Mouse (Mus musculus) hindbrain, embryonic 14.5 days (tissue): ENCODE data around the gene Iqcn. TPM values are rescaled to one million over a fixed set of nuclear protein-coding genes. Genes with fewer than 3 reads are reported as not detected.
A peak's percentile ranks its signal among the peaks of the same experiment; 100 is the strongest.

ENCODE experiments used
- ATAC-seq: fragments of 200-750 bp; cut with Nextera tagmentation; 2 replicates; pipeline ENCODE4 v1.8.0; 2017; ENCODE audit warnings: moderate number of reproducible peaks, mild to moderate bottlenecking, moderate TSS enrichment, moderate library complexity; ENCODE audit not compliant: low FRiP score
- DNase-seq: peaks from one replicate; pipeline ENCODE4 v3.0.0-alpha.2; 2015; ENCODE audit warnings: low spot score
- H3K27ac ChIP-seq: fragments of 300-500 bp; sonication (generic); 2 replicates; pipeline ENCODE4 v1.5.1; 2014; ENCODE audit warnings: mild to moderate bottlenecking, moderate library complexity
- H3K27me3 ChIP-seq: fragments of 300-500 bp; sonication (generic); 2 replicates; pipeline ENCODE4 v1.6.1; 2014; ENCODE audit warnings: mild to moderate bottlenecking, low read length, mixed read lengths; ENCODE audit not compliant: control insufficient read depth, insufficient read depth
- H3K36me3 ChIP-seq: fragments of 300-500 bp; sonication (generic); replicated peaks from 2 replicates; pipeline ENCODE4 v1.6.1; 2014; ENCODE audit not compliant: control insufficient read depth, insufficient read depth
- H3K4me1 ChIP-seq: fragments of 300-500 bp; sonication (generic); replicated peaks from 2 replicates; pipeline ENCODE4 v1.6.1; 2014; ENCODE audit warnings: antibody characterized with exemption, low read length, mixed read lengths; ENCODE audit not compliant: control insufficient read depth, insufficient read depth
- H3K4me2 ChIP-seq: fragments of 300-500 bp; sonication (generic); replicated peaks from 2 replicates; pipeline ENCODE4 v1.6.1; 2014; ENCODE audit warnings: mild to moderate bottlenecking, moderate library complexity
- H3K4me3 ChIP-seq: fragments of 300-500 bp; sonication (generic); replicated peaks from 2 replicates; pipeline ENCODE4 v1.5.1; 2014; ENCODE audit warnings: mild to moderate bottlenecking, low read length
- H3K9ac ChIP-seq: fragments of 300-500 bp; sonication (generic); 2 replicates; pipeline ENCODE4 v1.6.1; 2014
- H3K9me3 ChIP-seq: fragments of 300-500 bp; sonication (generic); 2 replicates; pipeline ENCODE4 v1.6.1; 2016; ENCODE audit warnings: low read length; ENCODE audit not compliant: control insufficient read depth
- WGBS: fragments of 180-500 bp; shearing (Covaris S2); extraction: QIAGEN DNeasy Blood & Tissue Kit; methylation state at CpG from one replicate; pipeline ENCODE4 v1.1.7; 2014; 5-methylcytosine and 5-hydroxymethylcytosine counted together
- polyA plus RNA-seq: library from polyadenylated mRNA; unstranded; fragments of >200 nt; fragmentation: Nextera tagmentation; extraction: Ambion mirVana; gene quantifications from 2 replicates; pipeline ENCODE4 v1.2.1, GENCODE M21; 2014

The Iqcn gene
- polyA plus RNA-seq, 1 experiment from 2014 or later, result 0.15 TPM

DNA sequence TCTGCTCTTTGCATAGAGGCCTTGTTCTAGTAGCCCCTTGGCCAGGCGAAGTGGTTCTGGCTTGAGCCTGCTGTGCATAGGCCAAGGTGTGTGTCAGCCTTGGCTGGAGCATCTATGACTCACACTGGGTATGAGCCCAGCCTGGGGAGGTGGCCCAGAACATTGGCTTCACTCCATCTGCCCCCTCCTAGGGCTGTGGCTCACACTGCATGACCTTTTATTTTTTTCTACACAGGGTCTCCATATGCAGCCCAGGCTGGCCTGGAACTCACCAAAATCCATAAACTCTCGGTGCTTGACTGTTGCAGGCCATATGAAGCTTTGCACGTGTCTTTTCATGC is 445 bp upstream of the Iqcn start:
- peaks cover 28% of the 10 kb centered on the region for H3K4me1 ChIP-seq
- WGBS, result 84% methylated on average over 3 of the region's 3 CpGs
- H3K27me3 ChIP-seq, result no peaks in the 10 kb centered on the region
- H3K9me3 ChIP-seq, result no peaks in the 10 kb centered on the region
- ATAC-seq (no peak), DNase-seq (no peak)
- H3K9ac ChIP-seq, result no peak overlapping the region
- peaks cover 9% of the 10 kb centered on the region for H3K36me3 ChIP-seq
- H3K4me2 ChIP-seq, result peak overlapping the region; percentile 86; the same call in 1 of the 2 replicates
- no peak overlapping the region for H3K27ac ChIP-seq
- H3K4me3 ChIP-seq, result no peak overlapping the region

DNA sequence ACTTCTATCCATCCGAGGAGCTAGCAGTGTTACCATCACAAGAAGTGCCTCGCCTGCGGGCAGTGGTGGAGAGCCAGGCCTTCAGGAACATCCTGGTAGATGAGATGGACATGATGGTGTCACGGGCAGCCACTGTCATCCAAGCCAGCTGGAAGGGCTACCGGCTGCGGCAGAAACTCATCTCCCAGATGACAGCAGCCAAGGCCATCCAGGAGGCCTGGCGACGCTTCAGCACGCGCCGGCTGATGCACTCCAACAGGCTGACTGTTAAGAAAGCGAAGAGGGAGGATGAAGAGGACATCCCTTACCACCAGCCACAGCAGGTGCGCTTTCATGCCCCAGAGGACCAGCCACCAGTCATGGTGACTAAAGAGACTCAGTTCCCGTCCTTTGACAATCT is 5.0 kb downstream of the Iqcn start:
- Histone ChIP-seq H3K36me3 (peaks cover 2% of the 10 kb centered on the region; the same call in 1 of the 2 replicates), H3K9ac (no peak overlapping the region), H3K27me3 (no peaks in the 10 kb centered on the region), H3K4me1 (no peaks in the 10 kb centered on the region), H3K27ac (no peak overlapping the region), H3K4me3 (no peak overlapping the region), H3K4me2 (no peak overlapping the region), H3K9me3 (no peaks in the 10 kb centered on the region)
- 90% methylated on average over 14 of the region's 14 CpGs for WGBS
- DNase-seq, result no peak
- ATAC-seq, result no peak

DNA sequence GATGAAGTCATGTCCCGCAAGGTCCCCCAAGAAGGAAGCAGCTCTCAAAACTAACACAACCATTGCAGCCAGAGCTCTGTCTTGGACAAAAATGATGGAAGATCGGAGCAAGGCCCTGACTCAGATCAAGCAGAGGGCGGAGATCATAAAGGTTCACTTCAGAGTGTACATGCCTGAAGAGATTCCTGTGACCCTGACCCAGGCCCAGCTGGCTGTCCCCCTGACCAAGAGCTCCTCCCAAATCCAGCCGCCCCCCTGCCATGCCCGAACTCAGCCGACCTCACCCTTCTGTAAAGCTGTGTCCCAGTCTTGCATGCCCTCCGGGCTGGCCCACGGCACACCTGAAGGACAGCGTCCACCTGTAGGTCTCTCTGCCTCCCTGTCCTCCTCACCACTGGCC is 6.5 kb downstream of the Iqcn start:
- no peaks in the 10 kb centered on the region for H3K4me1 ChIP-seq
- H3K9ac ChIP-seq, result no peak overlapping the region
- 90% methylated on average over 9 of the region's 9 CpGs for whole genome bisulfite sequencing
- no peaks in the 10 kb centered on the region for H3K27me3 ChIP-seq
- H3K4me3 ChIP-seq, result no peak overlapping the region
- no peaks in the 10 kb centered on the region for H3K36me3 ChIP-seq
- no peaks in the 10 kb centered on the region for H3K9me3 ChIP-seq
- DNase-seq (no peak), ATAC-seq (no peak)
- H3K4me2 ChIP-seq, result no peak overlapping the region
- H3K27ac ChIP-seq, result no peak overlapping the region

GRCm38 (mm10) chr8:70710296-70710695 is 7.0 kb downstream of the Iqcn start:
- no peaks in the 10 kb centered on the region for H3K4me1 ChIP-seq
- H3K27ac ChIP-seq, result no peak overlapping the region
- DNase-seq (no peak), ATAC-seq (no peak)
- H3K27me3 ChIP-seq, result no peaks in the 10 kb centered on the region
- no peak overlapping the region for H3K4me2 ChIP-seq
- 88% methylated on average over 1 of the region's 1 CpGs for WGBS
- H3K9me3 ChIP-seq, result no peaks in the 10 kb centered on the region
- H3K9ac ChIP-seq, result no peak overlapping the region
- no peaks in the 10 kb centered on the region for H3K36me3 ChIP-seq
- H3K4me3 ChIP-seq, result no peak overlapping the region

- DNase-seq (no peak), ATAC-seq (no peak)
- 89% methylated on average over 11 of the region's 11 CpGs for whole genome bisulfite sequencing
Measured at GRCm38 (mm10) chr8:70711041-70711440, 7.8 kb downstream of the Iqcn start.

GRCm38 (mm10) chr8:70713991-70714390 is 10.7 kb downstream of the Iqcn start:
- Histone ChIP-seq H3K9ac (no peak overlapping the region), H3K4me2 (no peak overlapping the region), H3K4me1 (no peaks in the 10 kb centered on the region), H3K27ac (no peak overlapping the region), H3K4me3 (no peak overlapping the region), H3K27me3 (no peaks in the 10 kb centered on the region), H3K36me3 (no peaks in the 10 kb centered on the region), H3K9me3 (no peaks in the 10 kb centered on the region)
- 80% methylated on average over 7 of the region's 7 CpGs for WGBS
- DNase-seq (no peak), ATAC-seq (no peak)

More at GRCm38 (mm10) chr8:70711041-70711440, 7.8 kb downstream of the Iqcn start:
- Histone ChIP-seq H3K4me1 (no peaks in the 10 kb centered on the region), H3K27me3 (no peaks in the 10 kb centered on the region), H3K9me3 (no peaks in the 10 kb centered on the region), H3K36me3 (no peaks in the 10 kb centered on the region), H3K4me2 (no peak overlapping the region), H3K9ac (no peak overlapping the region), H3K27ac (no peak overlapping the region), H3K4me3 (no peak overlapping the region)

DNA sequence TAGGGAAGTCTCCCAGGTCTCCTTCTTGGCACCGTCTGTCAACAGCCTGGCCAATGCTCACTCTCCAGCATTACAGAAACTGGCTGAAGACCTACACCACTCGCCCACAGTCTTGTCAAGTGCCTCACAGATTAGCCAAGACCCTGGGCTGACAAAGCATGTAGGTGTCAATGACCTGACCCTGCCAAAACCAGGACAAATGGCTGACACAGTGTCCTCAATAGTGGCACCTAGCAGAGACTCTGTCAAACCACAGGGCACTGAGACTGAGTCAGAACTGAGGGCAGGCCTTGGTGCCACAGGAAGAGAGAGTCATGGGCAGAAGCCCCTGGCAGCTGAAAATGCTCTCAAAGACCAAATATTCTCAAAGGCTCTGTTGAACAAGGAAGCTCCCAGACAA is 11.8 kb downstream of the Iqcn start:
- DNase-seq (no peak), ATAC-seq (no peak)
- 71% methylated on average over 2 of the region's 2 CpGs for WGBS
- Histone ChIP-seq H3K4me3 (no peak overlapping the region), H3K4me2 (no peak overlapping the region), H3K9ac (no peak overlapping the region), H3K27me3 (no peaks in the 10 kb centered on the region), H3K9me3 (no peaks in the 10 kb centered on the region), H3K4me1 (no peaks in the 10 kb centered on the region), H3K36me3 (no peaks in the 10 kb centered on the region), H3K27ac (no peak overlapping the region)

GRCm38 (mm10) chr8:70716521-70717400 is 13.5 kb downstream of the Iqcn start:
- no peak for ATAC-seq
- Histone ChIP-seq H3K27me3 (no peaks in the 10 kb centered on the region), H3K4me2 (no peak overlapping the region), H3K9me3 (no peaks in the 10 kb centered on the region), H3K36me3 (no peaks in the 10 kb centered on the region), H3K4me1 (no peaks in the 10 kb centered on the region), H3K4me3 (no peak overlapping the region), H3K9ac (no peak overlapping the region), H3K27ac (no peak overlapping the region)
- DNase-seq, result no peak
- 87% methylated on average over 40 of the region's 40 CpGs for WGBS

DNA sequence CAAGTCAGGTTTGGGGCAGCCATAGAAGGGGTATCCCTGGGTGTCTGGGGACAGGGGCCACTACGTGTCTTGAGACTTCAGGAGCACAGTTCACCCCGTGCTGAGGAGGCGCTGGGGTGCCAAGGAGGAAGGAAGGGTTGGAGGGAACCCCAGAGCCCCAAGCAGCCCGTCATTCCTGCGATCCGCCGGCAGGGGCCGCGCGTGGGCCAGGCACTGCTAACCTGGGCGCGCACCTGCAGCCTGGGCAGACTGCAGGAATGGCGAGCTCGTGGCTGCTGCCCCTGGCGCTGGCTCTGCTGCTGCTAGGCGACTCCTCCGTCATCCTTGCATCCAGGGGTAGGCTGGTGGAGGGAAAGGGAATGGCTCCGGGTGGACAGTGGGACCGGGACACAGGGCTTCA is 15.0 kb downstream of the Iqcn start, which contains the start of gene Gm3336:
TSS of gene Gm3336 (plus strand) at position 247 of the 400 bp plus-strand sequence.
- Histone ChIP-seq H3K4me3 (no peak within 1 kb of the TSS), H3K9ac (no peak within 1 kb of the TSS), H3K36me3 (no peaks in the 10 kb centered on the region), H3K27me3 (no peaks in the 10 kb centered on the region), H3K4me2 (no peak within 1 kb of the TSS), H3K4me1 (no peaks in the 10 kb centered on the region), H3K27ac (no peak within 1 kb of the TSS), H3K9me3 (no peaks in the 10 kb centered on the region)
- ATAC-seq (peak; percentile 21; the same call in 1 of the 2 replicates), DNase-seq (no peak)
- WGBS, result 3% methylated on average over 19 of the region's 19 CpGs
